Mouse (Mus musculus) cerebellum, postnatal 25 days (tissue): ENCODE measurements around the gene C1qtnf9.

ENCODE experiments used
- DNase-seq, 2 experiments: peaks; one replicate each; pipeline ENCODE4 v3.0.0; 2021; ENCODE audit warnings: mixed read lengths in 2 of 2

Gene C1qtnf9

GRCm38 (mm10) chr14:60751581-60751980, 16.4 kb upstream of the C1qtnf9 start:
- no peak for DNase-seq

GRCm38 (mm10) chr14:60752892-60753800, 14.8 kb upstream of the C1qtnf9 start:
- peak in 1 of 2 experiments; percentile 58 for DNase-seq

- no peak for DNase-seq
Measured at GRCm38 (mm10) chr14:60753801-60754126, 14.2 kb upstream of the C1qtnf9 start.

- no peak for DNase-seq
Measured at GRCm38 (mm10) chr14:60754656-60755055, 13.3 kb upstream of the C1qtnf9 start.

- peak; percentile 76 to 82 for DNase-seq
Measured at GRCm38 (mm10) chr14:60756271-60756670, 11.7 kb upstream of the C1qtnf9 start.

- DNase-seq, result no peak
Measured at GRCm38 (mm10) chr14:60757265-60757664, 10.7 kb upstream of the C1qtnf9 start.

GRCm38 (mm10) chr14:60757722-60758121, 10.2 kb upstream of the C1qtnf9 start:
- DNase-seq, result no peak

GRCm38 (mm10) chr14:60759097-60759496, 8.8 kb upstream of the C1qtnf9 start:
- no peak for DNase-seq

- no peak for DNase-seq
Measured at GRCm38 (mm10) chr14:60761801-60762200, 6.1 kb upstream of the C1qtnf9 start.

- DNase-seq, result no peak
Measured at GRCm38 (mm10) chr14:60762754-60763153, 5.2 kb upstream of the C1qtnf9 start.

GRCm38 (mm10) chr14:60763746-60764145, 4.2 kb upstream of the C1qtnf9 start:
- no peak for DNase-seq

- DNase-seq, result no peak
Measured at GRCm38 (mm10) chr14:60764526-60764925, 3.4 kb upstream of the C1qtnf9 start.

- DNase-seq, result no peak
Measured at GRCm38 (mm10) chr14:60765025-60765424, 2.9 kb upstream of the C1qtnf9 start.

GRCm38 (mm10) chr14:60769340-60769739, 1.4 kb downstream of the C1qtnf9 start:
- DNase-seq, result no peak

- peak in 1 of 2 experiments; percentile 26 for DNase-seq
Measured at GRCm38 (mm10) chr14:60770594-60770993, 2.7 kb downstream of the C1qtnf9 start.

GRCm38 (mm10) chr14:60771057-60771456, 3.1 kb downstream of the C1qtnf9 start:
- peak; percentile 83 to 90 for DNase-seq

GRCm38 (mm10) chr14:60773476-60773875, 5.5 kb downstream of the C1qtnf9 start:
- DNase-seq, result no peak

- DNase-seq, result no peak
Measured at GRCm38 (mm10) chr14:60776521-60776920, 8.6 kb downstream of the C1qtnf9 start.

- DNase-seq, result no peak
Measured at GRCm38 (mm10) chr14:60777485-60777919, 9.6 kb downstream of the C1qtnf9 start.

GRCm38 (mm10) chr14:60779198-60779597, 11.3 kb downstream of the C1qtnf9 start:
- no peak for DNase-seq

- no peak for DNase-seq
Measured at GRCm38 (mm10) chr14:60782121-60782656, 14.3 kb downstream of the C1qtnf9 start.

GRCm38 (mm10) chr14:60783196-60783595, 15.3 kb downstream of the C1qtnf9 start:
- no peak for DNase-seq

GRCm38 (mm10) chr14:60784427-60785315, 16.7 kb downstream of the C1qtnf9 start, which contains the start of gene Mipep:
Gene Mipep, plus strand, starts transcription at chr14:60784573.
- peak; percentile 90 to 92 for DNase-seq
